Mouse (Mus musculus) brown adipose tissue, adult 24 weeks (tissue): ENCODE data around the gene Epn3. TPM values are rescaled to one million over a fixed set of nuclear protein-coding genes. Genes with fewer than 3 reads are reported as not detected.

ENCODE experiments used
- H3K27ac ChIP-seq: fragments of 200-500 bp; replicated peaks from 2 replicates; pipeline ENCODE4 v1.5.1; 2012; ENCODE audit warnings: low read depth, mild to moderate bottlenecking, low read length
- H3K4me1 ChIP-seq: fragments of 200-500 bp; 2 replicates; pipeline ENCODE4 v1.6.1; 2012; ENCODE audit warnings: low read length, mixed read lengths; ENCODE audit not compliant: control insufficient read depth, insufficient read depth, insufficient read length
- H3K4me3 ChIP-seq: fragments of 200-500 bp; 2 replicates; pipeline ENCODE4 v1.5.1; 2012; ENCODE audit warnings: low read depth, mild to moderate bottlenecking, low read length, moderate library complexity; ENCODE audit not compliant: insufficient read depth
- polyA plus RNA-seq: library from polyadenylated mRNA; stranded (reverse); fragments of >200 nt; gene quantifications from 2 replicates; pipeline ENCODE4 v1.2.4, GENCODE M21; 2012; ENCODE audit not compliant: missing spikeins, insufficient read depth, insufficient read length

Gene Epn3
- polyA plus RNA-seq, 1 experiment, result not detected

- H3K27ac ChIP-seq, result no peak overlapping the region
- H3K4me3 ChIP-seq, result no peak overlapping the region
- no peaks in the 10 kb centered on the region for H3K4me1 ChIP-seq
These were observed 59.4 kb downstream of the Epn3 start for GRCm38 (mm10) chr11:94440421-94440820.

Other genes with a start within 250 kb of the Epn3 start
- gene Gm21885, start 218.1 kb downstream of the Epn3 start, polyA plus RNA-seq, result not detected in 2 replicates
- gene Luc7l3, start 178.0 kb downstream of the Epn3 start, polyA plus RNA-seq, result 26.6 and 58.1 TPM in 2 replicates
- 160 and 214 TPM in 2 replicates for gene Ankrd40, start 172.0 kb downstream of the Epn3 start, polyA plus RNA-seq
- gene Abcc3, start 107.0 kb downstream of the Epn3 start, polyA plus RNA-seq, result 0.50 and 1.7 TPM in 2 replicates
- 0.83 and 1.0 TPM in 2 replicates for gene Cacna1g, start 25.8 kb downstream of the Epn3 start, polyA plus RNA-seq
- not detected in 2 replicates for gene Spata20, start 13.8 kb downstream of the Epn3 start, polyA plus RNA-seq
- gene Mycbpap, start 21.8 kb upstream of the Epn3 start, polyA plus RNA-seq, result not detected in 2 replicates
- gene Rsad1, start 49.3 kb upstream of the Epn3 start, polyA plus RNA-seq, result 4.2 and 5.3 TPM in 2 replicates
- not detected in 2 replicates for gene Chad, start 65.1 kb upstream of the Epn3 start, polyA plus RNA-seq
- gene Acsf2, start 101.9 kb upstream of the Epn3 start, polyA plus RNA-seq, result 70.3 and 94.2 TPM in 2 replicates
- 60.1 and 63.6 TPM in 2 replicates for gene Lrrc59, start 129.8 kb upstream of the Epn3 start, polyA plus RNA-seq
- 138 and 145 TPM in 2 replicates for gene Mrpl27, start 153.8 kb upstream of the Epn3 start, polyA plus RNA-seq
- not detected in 2 replicates for gene Eme1, start 154.0 kb upstream of the Epn3 start, polyA plus RNA-seq
- gene Xylt2, start 177.5 kb upstream of the Epn3 start, polyA plus RNA-seq, result 5.6 and 8.2 TPM in 2 replicates
- not detected in 2 replicates for gene Gm11541, start 204.5 kb upstream of the Epn3 start, polyA plus RNA-seq
- gene Cdc34b, start 241.8 kb upstream of the Epn3 start, polyA plus RNA-seq, result not detected in 2 replicates